Mouse (Mus musculus) layer of hippocampus, adult 11-12 months (tissue): ENCODE measurements around the gene Coq3.

ENCODE experiments used
- DNase-seq: peaks from one replicate; pipeline ENCODE4 v3.0.0; 2022; ENCODE audit warnings: low spot score

Coq3 gene

DNA sequence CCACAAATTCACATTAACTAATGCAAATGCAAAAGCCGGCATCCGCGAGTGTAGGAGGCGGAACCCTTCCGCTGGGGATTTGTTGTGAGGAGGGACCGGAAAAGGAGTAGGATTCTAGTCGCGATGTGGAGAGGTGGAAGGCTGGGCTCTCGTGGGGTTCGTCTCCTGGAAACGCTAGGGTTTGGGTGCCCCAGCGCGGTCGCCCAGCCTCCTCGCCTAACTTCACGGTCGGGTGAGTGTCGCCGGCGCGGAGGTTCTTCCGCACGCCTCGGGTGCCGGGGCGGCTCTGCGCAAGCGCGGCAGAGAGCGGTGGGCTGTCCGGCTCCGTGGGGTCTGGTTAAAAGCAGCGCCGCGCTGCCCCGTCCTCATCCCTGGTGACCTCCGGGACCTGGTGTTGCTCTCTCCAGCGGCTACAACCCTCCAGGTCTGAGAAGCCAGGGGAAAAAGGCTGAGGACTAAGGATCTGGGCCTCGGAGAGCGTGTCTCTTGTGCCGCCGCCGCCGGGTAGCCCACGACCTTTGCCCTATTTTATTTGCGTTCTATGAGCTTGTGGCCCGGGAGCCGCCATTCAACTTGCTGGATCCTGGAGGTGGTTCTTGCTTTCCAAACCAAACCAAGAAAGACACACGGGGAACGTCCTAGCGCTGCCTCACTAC lies at the start of gene Coq3:
Coq3 (plus strand) TSS at position 109 of the 656 bp plus-strand sequence.
- DNase-seq = peak; percentile 87

- DNase-seq = no peak
These were observed 46.6 kb upstream of the Coq3 start for GRCm38 (mm10) chr4:21832844-21833243.

GRCm38 (mm10) chr4:21847481-21848286 lies 31.8 kb upstream of the Coq3 start, which contains the start of gene Pnisr:
Pnisr (plus strand) TSS chr4:21847583.
- DNase-seq = peak; percentile 96

GRCm38 (mm10) chr4:21848287-21848630 lies 31.2 kb upstream of the Coq3 start:
- DNase-seq = peak; percentile 89

GRCm38 (mm10) chr4:21857481-21857880 lies 22.0 kb upstream of the Coq3 start:
- no peak for DNase-seq

DNA sequence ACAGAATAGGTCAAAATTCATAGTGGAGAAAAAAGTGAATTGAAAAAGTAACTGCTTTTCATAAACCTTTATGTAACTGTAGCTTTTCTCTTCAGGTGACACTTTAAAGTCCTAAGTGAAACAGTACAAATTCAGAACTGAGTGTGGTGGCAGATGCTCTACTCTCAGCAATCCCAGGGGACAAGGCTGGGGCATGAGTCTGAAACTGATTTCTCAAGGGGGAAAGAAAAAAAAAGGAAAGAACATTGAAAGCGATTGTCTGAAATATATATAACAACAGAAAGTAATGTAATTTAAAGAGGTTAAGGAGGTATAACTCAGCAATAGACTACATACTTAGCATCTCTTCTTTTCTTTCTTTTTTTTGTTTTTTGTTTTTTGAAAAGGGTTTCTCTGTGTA lies 14.2 kb upstream of the Coq3 start:
- no peak for DNase-seq

GRCm38 (mm10) chr4:21878776-21879175 lies 697 bp upstream of the Coq3 start:
- DNase-seq = no peak

GRCm38 (mm10) chr4:21882806-21883205 lies 3.3 kb downstream of the Coq3 start:
- DNase-seq = no peak

GRCm38 (mm10) chr4:21885831-21886230 lies 6.4 kb downstream of the Coq3 start:
- DNase-seq = no peak

DNA sequence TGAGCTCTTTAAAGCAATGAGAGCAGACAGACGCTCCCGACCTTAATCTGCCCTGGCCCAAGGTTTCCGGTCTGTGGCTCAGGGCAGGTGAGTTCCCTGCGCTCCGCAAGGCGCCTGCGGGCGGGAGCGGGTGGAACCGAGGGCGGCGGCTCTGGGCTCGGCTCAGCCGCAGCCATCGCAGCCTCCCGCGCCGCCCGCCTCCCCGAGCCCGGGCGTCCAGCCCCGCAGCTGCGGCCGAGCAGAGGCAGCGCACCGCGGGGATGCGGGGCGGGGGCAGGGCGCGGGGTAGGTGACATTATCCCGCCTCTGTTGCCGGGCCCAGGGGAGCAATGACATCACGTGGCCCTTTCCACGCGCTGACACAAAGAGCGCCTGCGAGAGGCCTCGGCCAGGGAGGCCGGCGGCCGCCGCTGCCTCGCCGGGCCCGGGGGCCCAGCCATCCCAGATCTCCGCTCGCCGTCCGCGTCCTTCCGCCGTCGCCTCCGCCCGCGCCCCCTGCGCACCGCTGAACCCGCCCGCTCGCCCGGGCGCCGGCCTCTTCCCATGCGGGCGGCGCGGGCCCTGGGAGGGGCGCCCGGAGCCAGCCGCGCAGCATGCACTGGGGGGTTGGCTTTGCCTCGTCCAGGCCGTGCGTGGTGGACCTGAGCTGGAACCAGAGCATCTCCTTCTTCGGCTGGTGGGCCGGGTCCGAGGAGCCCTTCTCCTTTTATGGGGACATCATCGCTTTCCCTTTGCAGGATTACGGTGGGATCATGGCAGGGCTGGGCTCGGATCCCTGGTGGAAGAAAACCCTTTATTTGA lies 51.7 kb downstream of the Coq3 start, which contains the start of gene Faxc:
Faxc (plus strand) TSS at position 359 of the 801 bp plus-strand sequence.
- DNase-seq = peak; percentile 67

GRCm38 (mm10) chr4:21931772-21932630 lies 52.5 kb downstream of the Coq3 start:
- DNase-seq = no peak

DNA sequence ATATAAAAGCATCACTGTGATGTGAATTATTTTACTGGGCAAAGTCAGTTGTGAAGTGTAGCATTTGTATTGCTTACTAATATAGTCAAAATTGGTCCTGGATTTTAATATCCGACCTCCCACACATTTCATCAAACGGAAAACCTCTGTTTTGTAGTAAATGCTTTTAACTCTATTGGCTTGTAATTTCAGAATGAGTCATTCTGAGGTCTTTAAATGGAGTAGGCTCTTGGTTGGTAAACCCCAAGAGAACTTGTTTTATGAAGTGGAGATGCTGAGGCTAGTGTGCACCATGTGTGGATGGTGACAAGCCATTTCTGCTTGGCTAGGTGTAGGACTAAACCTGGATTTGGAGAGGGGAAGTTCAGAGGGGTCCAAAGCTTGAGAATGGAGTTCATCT lies 55.9 kb downstream of the Coq3 start:
- no peak for DNase-seq

DNA sequence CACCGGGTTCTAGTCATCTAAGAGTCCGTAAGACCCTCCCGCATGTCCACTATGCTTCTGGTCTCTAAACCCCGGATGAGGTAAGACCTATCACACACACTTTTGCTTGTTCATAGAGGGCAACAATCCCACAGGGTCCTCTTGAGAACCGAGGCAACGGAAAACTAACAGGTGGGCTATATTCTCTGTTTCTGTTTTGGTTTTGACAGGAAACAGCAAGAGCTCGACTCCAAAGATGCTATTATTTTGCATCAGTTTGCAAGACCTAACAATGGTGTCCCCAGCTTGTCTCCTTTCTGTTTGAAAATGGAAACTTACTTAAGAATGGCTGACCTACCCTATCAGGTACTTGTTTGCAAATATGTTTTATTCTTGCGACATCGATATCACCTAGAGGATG lies 57.0 kb downstream of the Coq3 start:
- DNase-seq = no peak

DNA sequence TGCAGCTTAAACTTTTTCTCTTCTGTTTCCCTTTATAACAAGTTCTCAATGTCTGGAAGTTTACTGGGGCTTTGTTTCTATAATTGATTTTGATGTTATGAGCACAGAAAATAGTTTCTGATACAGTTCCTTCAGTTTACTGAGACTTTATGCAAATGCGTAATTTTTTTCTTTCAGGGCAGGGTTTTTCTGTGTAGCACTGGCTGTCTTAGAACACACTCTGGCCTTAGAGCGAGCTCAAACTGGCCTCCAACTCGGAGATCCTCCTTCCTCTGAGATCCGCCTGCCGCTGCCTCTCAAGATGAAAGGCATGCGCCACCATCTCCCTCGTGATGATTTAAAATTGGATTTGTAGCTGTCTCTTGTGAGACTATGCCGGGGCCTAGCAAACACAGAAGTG lies 58.4 kb downstream of the Coq3 start:
- no peak for DNase-seq

GRCm38 (mm10) chr4:21944672-21945071 lies 65.2 kb downstream of the Coq3 start:
- no peak for DNase-seq

DNA sequence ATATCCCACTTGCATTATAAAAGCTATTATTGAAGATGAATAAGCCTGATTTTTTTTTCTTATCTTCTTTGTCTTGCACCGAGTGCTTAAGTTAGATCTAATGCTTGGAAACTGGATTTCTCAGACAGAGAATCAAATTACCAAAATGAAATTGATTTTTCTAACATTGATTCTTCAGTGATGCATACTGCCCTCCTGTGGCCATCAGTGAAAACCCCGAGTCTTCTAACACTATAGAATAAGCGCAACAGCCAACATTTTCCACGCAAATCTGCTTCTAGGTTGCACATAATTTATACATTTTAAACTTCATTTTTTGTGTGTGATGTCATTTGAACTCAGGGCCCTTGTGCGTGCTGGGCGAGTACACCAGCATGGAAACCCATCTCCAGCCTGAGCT lies 72.0 kb downstream of the Coq3 start:
- DNase-seq = peak; percentile 39

GRCm38 (mm10) chr4:21952255-21952654 lies 72.8 kb downstream of the Coq3 start:
- DNase-seq = no peak

- peak; percentile 26 for DNase-seq
These were observed 78.3 kb downstream of the Coq3 start for GRCm38 (mm10) chr4:21957570-21958321.
